Comparison of ENCODE assay signal across 9 mouse cellular contexts in genomic region chr19:43815661-43816414, GRCm38 (mm10). TPM values are rescaled to one million over a fixed set of nuclear protein-coding genes. Genes with fewer than 3 reads are reported as not detected.
A peak's percentile ranks its signal among the peaks of the same experiment; 100 is the strongest.
DNase-seq lines count a peak whose midpoint lies in the region; ATAC-seq and TF ChIP-seq lines count a peak whose summit lies in the region.
"Had no signal": no experiment of that assay in that cellular context is flagged by ENCODE, and none has a peak within 500 bp of the region (broad histone marks: within the 10 kb centered on the region; RNA-seq: fewer than 3 reads in every experiment).

No protein-coding gene starts in this region.

- no peak overlapping the region for H3K9ac ChIP-seq in heart, embryonic 11.5 days (ENCODE audit: low read depth, low read length)

- H3K4me2 ChIP-seq in heart, embryonic 11.5 days = no peak overlapping the region

- 65% methylated on average over 14 of the region's 14 CpGs for WGBS in heart, embryonic 11.5 days (ENCODE audit: insufficient replicate concordance)

- TF ChIP-seq CTCF in cortical plate, adult 2 months (IDR thresholded peaks at IDR 0.05; ENCODE audit: extremely low read depth, insufficient read depth, low read length) = no peak

- H3K4me1 ChIP-seq in heart, embryonic 11.5 days (ENCODE audit: control insufficient read depth, insufficient read depth, low read length) = no peaks in the 10 kb centered on the region
- H3K4me1 ChIP-seq in cortical plate, adult 2 months (ENCODE audit: control insufficient read depth, insufficient read depth, low read length) = no peaks in the 10 kb centered on the region
- H3K4me1 ChIP-seq: megakaryocyte, embryonic 14.5 days had no signal

- no peak overlapping the region for H3K4me3 ChIP-seq in heart, embryonic 11.5 days (ENCODE audit: low read depth, low read length)
- H3K4me3 ChIP-seq in cortical plate, adult 2 months (ENCODE audit: insufficient read depth, low read length) = peak overlapping the region; percentile 24
- H3K4me3 ChIP-seq: megakaryocyte, embryonic 14.5 days had no signal

- H3K27me3 ChIP-seq in heart, embryonic 11.5 days (ENCODE audit: control insufficient read depth, insufficient read depth, low read length) = no peaks in the 10 kb centered on the region

- no peak for ATAC-seq in heart, embryonic 11.5 days (replicated peaks; ENCODE audit: insufficient number of reproducible peaks, low FRiP score, low TSS enrichment)
- ATAC-seq in inflammation-experienced regulatory T-cells, adult 6 months = no peak

- no peaks in the 10 kb centered on the region for H3K36me3 ChIP-seq in heart, embryonic 11.5 days (ENCODE audit: control insufficient read depth, insufficient read depth, low read length)

- TF ChIP-seq POLR2A in cortical plate, adult 2 months (IDR thresholded peaks at IDR 0.05; ENCODE audit: extremely low read depth, insufficient read depth, low read length) = no peak

- no peaks in the 10 kb centered on the region for H3K9me3 ChIP-seq in heart, embryonic 11.5 days (replicated peaks; ENCODE audit: control insufficient read depth, low read length)
- H3K9me3 ChIP-seq: megakaryocyte, embryonic 14.5 days had no signal

- no peak overlapping the region for H3K27ac ChIP-seq in heart, embryonic 11.5 days (ENCODE audit: low read depth, low read length)
- H3K27ac ChIP-seq in cortical plate, adult 2 months (ENCODE audit: insufficient read depth, low read length) = no peak overlapping the region

- DNase-seq in heart, adult 18-20 months = peak; percentile 9 to 17
- DNase-seq in 416B (ENCODE audit: low read depth) = peak; percentile 50
- peak; percentile 10 for DNase-seq in lung, postnatal 14 days
- no peak for DNase-seq in urinary bladder, adult 2 months (ENCODE audit: low spot score)
- DNase-seq in thymus, postnatal 4 days = no peak

RNA-seq across cellular contexts. Expression of gene Abcc2, which starts 33.8 kb away (rescaled TPM):
- total RNA-seq in heart, adult 18-20 months (2021) = not detected
- 0.03 and 0.04 TPM in 2 replicates for polyA plus RNA-seq in heart, embryonic 11.5 days (2014; fragmentation: Nextera tagmentation; extraction: Ambion mirVana)
- 0.15 and 0.32 TPM in 2 replicates for polyA plus RNA-seq in cortical plate, adult 2 months (2012; rRNA removed)
- not detected for polyA plus RNA-seq in inflammation-experienced regulatory T-cells, adult 6 months (2017; shearing (Covaris generic))
- 0.28 and 0.50 TPM in 2 replicates for polyA plus RNA-seq in urinary bladder, adult 2 months (2012; rRNA removed)

Comparison
In these comparisons a context has a peak if more than half of its experiments do, and no peak if none do; other contexts are left out.
1. DNase-seq: peak in heart, adult 18-20 months (2 of 2), 416B (single experiment) and lung, postnatal 14 days (single experiment); none in urinary bladder, adult 2 months (single experiment) and thymus, postnatal 4 days (single experiment).